Mouse (Mus musculus) C2C12 (cell line): ENCODE results near the gene Lrrtm3. TPM values are rescaled to one million over a fixed set of nuclear protein-coding genes. Genes with fewer than 3 reads are reported as not detected.

Experiments used
- H3K27me3 ChIP-seq: one replicate; pipeline ENCODE4 v1.6.1; 2011; ENCODE audit not compliant: control insufficient read depth, insufficient read depth, insufficient read length
- H3K36me3 ChIP-seq: one replicate; pipeline ENCODE4 v1.6.1; 2011; ENCODE audit not compliant: control insufficient read depth, insufficient read depth
- H3K4me3 ChIP-seq: one replicate; pipeline ENCODE4 v1.5.1; 2011; ENCODE audit warnings: mild to moderate bottlenecking, control low read depth; ENCODE audit not compliant: poor library complexity, insufficient read depth, severe bottlenecking
- H3K79me2 ChIP-seq: one replicate; pipeline ENCODE4 v1.6.1; 2011; ENCODE audit not compliant: control insufficient read depth, insufficient read depth
- H3K79me3 ChIP-seq: one replicate; pipeline ENCODE4 v1.6.1; 2011; ENCODE audit warnings: low read depth, control low read depth
- H3ac ChIP-seq: one replicate; pipeline ENCODE3; 2011; ENCODE audit warnings: low read depth; ENCODE audit not compliant: control insufficient read depth, insufficient read length
- CEBPB ChIP-seq: IDR thresholded peaks from one replicate; pipeline ENCODE4 v1.6.1; 2011; ENCODE audit warnings: low read depth, mild to moderate bottlenecking, control low read depth, moderate library complexity
- CTCF ChIP-seq: IDR thresholded peaks from one replicate; pipeline ENCODE4 v1.5.1; 2011; ENCODE audit not compliant: control insufficient read depth, insufficient read depth, insufficient read length
- FOSL1 ChIP-seq: IDR thresholded peaks from one replicate; pipeline ENCODE4 v1.8.0; 2011; ENCODE audit warnings: mild to moderate bottlenecking, low read length; ENCODE audit not compliant: poor library complexity, insufficient read depth, severe bottlenecking
- MAX ChIP-seq: IDR thresholded peaks from one replicate; pipeline ENCODE4 v1.6.1; 2011; ENCODE audit warnings: mild to moderate bottlenecking, control low read depth
- MYOD1 ChIP-seq: IDR thresholded peaks from one replicate; pipeline ENCODE4 v1.6.1; 2011; ENCODE audit warnings: low read depth; ENCODE audit not compliant: control insufficient read depth, insufficient read length
- MYOG ChIP-seq: IDR thresholded peaks from one replicate; pipeline ENCODE4 v1.6.1; 2011; ENCODE audit not compliant: control insufficient read depth, insufficient read length; ENCODE audit errors: extremely low read depth
- USF1 ChIP-seq: IDR thresholded peaks from one replicate; pipeline ENCODE4 v1.6.1; 2011; ENCODE audit warnings: low read depth, mild to moderate bottlenecking, control low read depth, moderate library complexity
- polyA plus RNA-seq: library from polyadenylated mRNA; unstranded; fragments of >200 nt; fragmentation: generic; extraction: Trizol; gene quantifications from one replicate; pipeline ENCODE4 v1.2.1, GENCODE M21; 2012; ENCODE audit warnings: missing spikeins

Gene Lrrtm3
- polyA plus RNA-seq, 1 experiment = not detected

- no peak overlapping the region for H3K4me3 ChIP-seq
- no peaks in the 10 kb centered on the region for H3K79me2 ChIP-seq
- H3ac ChIP-seq = no peak overlapping the region
- no peaks in the 10 kb centered on the region for H3K79me3 ChIP-seq
- TF ChIP-seq MAX = no peak
- TF ChIP-seq CTCF = no peak
- TF ChIP-seq CEBPB = no peak
- TF ChIP-seq MYOD1 = no peak
- no peak for TF ChIP-seq FOSL1
- TF ChIP-seq USF1 = no peak
- no peak for TF ChIP-seq MYOG
- no peaks in the 10 kb centered on the region for H3K36me3 ChIP-seq
- no peaks in the 10 kb centered on the region for H3K27me3 ChIP-seq
Measured at GRCm38 (mm10) chr10:63978969-63979368, 111.1 kb downstream of the Lrrtm3 start.

- Histone ChIP-seq H3K79me2 (no peaks in the 10 kb centered on the region), H3K27me3 (no peaks in the 10 kb centered on the region), H3K79me3 (no peaks in the 10 kb centered on the region), H3K4me3 (no peak overlapping the region), H3K36me3 (no peaks in the 10 kb centered on the region), H3ac (no peak overlapping the region)
- TF ChIP-seq MAX (no peak), FOSL1 (no peak), CTCF (no peak), MYOG (no peak), CEBPB (no peak), MYOD1 (no peak), USF1 (no peak)
Measured at GRCm38 (mm10) chr10:63978535-63978934, 111.5 kb downstream of the Lrrtm3 start.

- Histone ChIP-seq H3K79me2 (no peaks in the 10 kb centered on the region), H3K4me3 (no peak overlapping the region), H3K27me3 (no peaks in the 10 kb centered on the region), H3ac (no peak overlapping the region), H3K36me3 (no peaks in the 10 kb centered on the region), H3K79me3 (no peaks in the 10 kb centered on the region)
- no peak for TF ChIP-seq CEBPB
- TF ChIP-seq MYOD1 = no peak
- TF ChIP-seq USF1 = no peak
- no peak for TF ChIP-seq MYOG
- no peak for TF ChIP-seq CTCF
- no peak for TF ChIP-seq MAX
- TF ChIP-seq FOSL1 = no peak
Measured at GRCm38 (mm10) chr10:63978101-63978500, 112.0 kb downstream of the Lrrtm3 start.

- H3K36me3 ChIP-seq = no peaks in the 10 kb centered on the region
- no peak for TF ChIP-seq CTCF
- TF ChIP-seq USF1 = no peak
- no peak for TF ChIP-seq CEBPB
- TF ChIP-seq FOSL1 = no peak
- TF ChIP-seq MAX = no peak
- no peak for TF ChIP-seq MYOG
- no peak for TF ChIP-seq MYOD1
- H3K79me3 ChIP-seq = no peaks in the 10 kb centered on the region
- H3K79me2 ChIP-seq = no peaks in the 10 kb centered on the region
- H3ac ChIP-seq = no peak overlapping the region
- H3K27me3 ChIP-seq = no peaks in the 10 kb centered on the region
- no peak overlapping the region for H3K4me3 ChIP-seq
Measured at GRCm38 (mm10) chr10:63972300-63972699, 117.8 kb downstream of the Lrrtm3 start.

GRCm38 (mm10) chr10:63954308-63954930, 135.7 kb downstream of the Lrrtm3 start:
- Histone ChIP-seq H3K4me3 (no peak overlapping the region), H3K27me3 (no peaks in the 10 kb centered on the region), H3K79me2 (no peaks in the 10 kb centered on the region), H3K79me3 (no peaks in the 10 kb centered on the region), H3ac (no peak overlapping the region), H3K36me3 (no peaks in the 10 kb centered on the region)
- TF ChIP-seq MYOG (no peak), MYOD1 (no peak), CTCF (no peak), MAX (no peak), USF1 (no peak), CEBPB (no peak), FOSL1 (no peak)

- H3K4me3 ChIP-seq = no peak overlapping the region
- no peak overlapping the region for H3ac ChIP-seq
- no peaks in the 10 kb centered on the region for H3K79me2 ChIP-seq
- no peaks in the 10 kb centered on the region for H3K79me3 ChIP-seq
- H3K27me3 ChIP-seq = no peaks in the 10 kb centered on the region
- H3K36me3 ChIP-seq = no peaks in the 10 kb centered on the region
- TF ChIP-seq MYOG (no peak), USF1 (no peak), FOSL1 (no peak), CEBPB (no peak), MYOD1 (no peak), CTCF (no peak), MAX (no peak)
Measured at GRCm38 (mm10) chr10:63951481-63951880, 138.6 kb downstream of the Lrrtm3 start.
